Mouse (Mus musculus): ENCODE measurements around the gene Gm10837.

The Gm10837 gene

GRCm38 (mm10) chr14:122479461-122480109 is 10.8 kb upstream of the Gm10837 start:
- DNase-seq = no peak

- no peak for DNase-seq
Observed at GRCm38 (mm10) chr14:122480355-122480754, 10.0 kb upstream of the Gm10837 start.

- no peak for DNase-seq
Observed at GRCm38 (mm10) chr14:122481181-122481580, 9.2 kb upstream of the Gm10837 start.

- no peak for DNase-seq
Observed at GRCm38 (mm10) chr14:122482081-122483023, 8.0 kb upstream of the Gm10837 start.

GRCm38 (mm10) chr14:122483024-122483385 is 7.4 kb upstream of the Gm10837 start:
- no peak for DNase-seq

- DNase-seq = no peak
Observed at GRCm38 (mm10) chr14:122483556-122484421, 6.6 kb upstream of the Gm10837 start.

- no peak for DNase-seq
Observed at GRCm38 (mm10) chr14:122484458-122484843, 5.9 kb upstream of the Gm10837 start.

- DNase-seq = no peak
Observed at GRCm38 (mm10) chr14:122484844-122485551, 5.4 kb upstream of the Gm10837 start.

GRCm38 (mm10) chr14:122485635-122486181 is 4.7 kb upstream of the Gm10837 start:
- DNase-seq = no peak

GRCm38 (mm10) chr14:122486611-122487010 is 3.8 kb upstream of the Gm10837 start:
- DNase-seq = no peak

GRCm38 (mm10) chr14:122487366-122487765 is 3.0 kb upstream of the Gm10837 start:
- DNase-seq = no peak

GRCm38 (mm10) chr14:122489041-122489440 is 1.3 kb upstream of the Gm10837 start:
- no peak for DNase-seq

GRCm38 (mm10) chr14:122489686-122490414 is 536 bp upstream of the Gm10837 start:
- no peak for DNase-seq

- DNase-seq = no peak
Observed at GRCm38 (mm10) chr14:122491521-122491920, 1.1 kb downstream of the Gm10837 start.

- DNase-seq = no peak
Observed at GRCm38 (mm10) chr14:122492015-122492414, 1.6 kb downstream of the Gm10837 start.

GRCm38 (mm10) chr14:122509058-122509457 is 18.7 kb downstream of the Gm10837 start:
- DNase-seq = no peak

GRCm38 (mm10) chr14:122511519-122511918 is 21.1 kb downstream of the Gm10837 start:
- DNase-seq = no peak

GRCm38 (mm10) chr14:122513511-122514036 is 23.2 kb downstream of the Gm10837 start:
- DNase-seq = no peak

GRCm38 (mm10) chr14:122528475-122528874 is 38.1 kb downstream of the Gm10837 start:
- DNase-seq = no peak

GRCm38 (mm10) chr14:122534017-122534924 is 43.9 kb downstream of the Gm10837 start, which contains the start of gene Pcca:
Gene Pcca, plus strand, starts transcription at chr14:122534324.
- peak; percentile 94 for DNase-seq
